Mouse (Mus musculus): ENCODE measurements around the gene Naa50.

DNA sequence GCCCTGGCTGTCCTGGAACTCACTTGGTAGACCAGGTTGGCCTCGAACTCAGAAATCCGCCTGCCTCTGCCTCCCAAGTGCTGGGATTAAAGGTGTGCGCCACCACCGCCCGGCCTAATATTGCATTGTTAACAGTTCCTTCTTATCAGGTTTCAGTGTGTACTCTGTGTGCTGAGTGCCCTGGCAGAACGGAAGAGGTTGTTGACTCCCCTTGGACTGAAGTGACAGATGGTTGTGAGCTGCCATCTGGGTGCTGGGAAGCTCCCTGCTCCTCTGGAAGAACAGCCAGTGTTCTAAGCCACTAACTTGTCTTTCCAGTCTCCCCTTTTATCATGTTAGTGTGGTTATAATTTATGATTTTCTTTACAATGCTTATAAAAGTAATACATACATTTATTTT is 64.7 kb downstream of the Naa50 start:
- TF ChIP-seq GATA1 (IDR thresholded peaks at IDR 0.05; ENCODE audit: low read length): no peak
- TF ChIP-seq TAL1 (IDR thresholded peaks at IDR 0.05; ENCODE audit: low read length): no peak
